Mouse (Mus musculus): ENCODE measurements around the gene Epas1. TPM values are rescaled to one million over a fixed set of nuclear protein-coding genes. Genes with fewer than 3 reads are reported as not detected.

Gene Epas1
- total RNA-seq, 2 experiments from 2014 or later, result 90.1 to 93.8 TPM

- intact Hi-C loops (cut with DNase I), result no loop called here
- no peak for DNase-seq (ENCODE audit: low spot score in 2 of 2)
These were observed 123.4 kb downstream of the Epas1 start for GRCm38 (mm10) chr17:86876940-86877339.

GRCm38 (mm10) chr17:86877747-86878146, 124.2 kb downstream of the Epas1 start:
- no peak for DNase-seq (ENCODE audit: low spot score in 2 of 2)
- intact Hi-C loops (cut with DNase I), result no loop called here

DNA sequence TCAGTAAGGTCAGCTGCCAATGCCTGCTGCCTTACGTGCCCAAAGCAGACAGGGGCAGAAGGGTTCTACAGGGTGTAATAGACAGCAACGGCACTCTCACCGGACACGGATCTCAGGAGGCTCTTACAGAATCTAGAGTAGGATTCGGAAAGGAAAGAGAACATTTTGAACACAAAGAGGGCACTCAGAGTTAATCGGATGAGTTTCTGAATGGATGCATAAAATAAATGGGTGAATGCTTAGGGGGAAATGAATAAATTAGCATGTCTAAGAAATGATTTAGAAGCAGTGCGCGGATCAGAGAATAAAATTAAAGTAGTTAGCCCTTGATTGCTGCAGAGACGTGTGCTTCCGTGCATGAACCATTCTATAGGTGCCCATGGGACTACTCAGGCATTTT, 126.6 kb downstream of the Epas1 start:
- intact Hi-C loops (cut with DNase I), result no loop called here
- DNase-seq (ENCODE audit: low spot score in 2 of 2), result no peak

GRCm38 (mm10) chr17:86880461-86881044, 127.1 kb downstream of the Epas1 start:
- intact Hi-C loops (cut with DNase I), result no loop called here
- DNase-seq (ENCODE audit: low spot score in 2 of 2), result no peak

Other genes with a start within 250 kb of the Epas1 start
- gene Gm10309, start 248.5 kb upstream of the Epas1 start, total RNA-seq (2021), result not detected
- not detected for gene Tmem247, start 163.6 kb downstream of the Epas1 start, total RNA-seq (2021)
- not detected for gene Atp6v1e2, start 194.2 kb downstream of the Epas1 start, total RNA-seq (2021)
- gene Rhoq, start 209.4 kb downstream of the Epas1 start, total RNA-seq (2021), result 10 to 100 TPM; 32.2 to 32.3 TPM

All from left cerebral cortex, postnatal 14 days (tissue).